Mouse (Mus musculus) gastrocnemius, adult 2 months (tissue): Measurements from ENCODE around the gene Prok1. TPM values are rescaled to one million over a fixed set of nuclear protein-coding genes. Genes with fewer than 3 reads are reported as not detected.

Source experiments
- DNase-seq: peaks from one replicate; pipeline ENCODE4 v3.0.0; 2022
- H3K27ac ChIP-seq: fragments of 200-600 bp; 2 replicates; pipeline ENCODE4 v1.8.1; 2022; ENCODE audit warnings: mild to moderate bottlenecking
- H3K4me3 ChIP-seq: fragments of 200-600 bp; 2 replicates; pipeline ENCODE4 v1.8.1; 2022; ENCODE audit warnings: mild to moderate bottlenecking, moderate library complexity
- CTCF ChIP-seq: fragments of 200-600 bp; IDR thresholded peaks from 2 replicates; pipeline ENCODE4 v1.8.1; 2022; ENCODE audit warnings: antibody characterized with exemption, mild to moderate bottlenecking, moderate library complexity
- intact Hi-C: fragments of 180-260 bp; cut with DNase I; formaldehyde crosslinking; loops from one replicate; pipeline ENCODE4 v1.15.1; 2025
- total RNA-seq, 2 experiments: library from RNA; stranded (reverse); gene quantifications; 2 replicates each; pipeline ENCODE4 v1.2.3; 2021

The Prok1 gene
- total RNA-seq, 2 experiments from 2014 or later = not detected

- no peak for TF ChIP-seq CTCF
- intact Hi-C loops = no loop called here
- Histone ChIP-seq H3K4me3 (no peak overlapping the region), H3K27ac (no peak overlapping the region)
- DNase-seq = no peak
These were observed 34.3 kb downstream of the Prok1 start for GRCm38 (mm10) chr3:107205170-107205569.

DNA sequence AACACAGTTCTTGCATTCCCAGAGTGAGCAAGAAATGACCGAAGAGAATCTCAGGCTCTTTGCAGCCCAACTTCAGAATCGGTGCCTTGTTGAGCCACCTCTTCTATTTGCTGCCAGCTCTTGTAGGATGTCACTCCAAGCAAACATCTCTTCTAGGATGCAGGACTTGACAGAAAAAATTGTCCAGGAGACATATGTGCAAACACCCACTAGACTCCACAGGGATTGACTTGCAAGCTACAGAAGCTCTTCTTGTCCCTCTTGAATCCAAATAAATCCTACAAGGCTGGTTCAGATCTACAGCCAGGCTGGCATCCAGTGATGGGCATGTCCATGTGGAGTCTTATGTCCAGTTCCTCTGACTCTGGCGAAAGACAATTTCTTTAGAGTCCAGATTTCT lies 35.1 kb downstream of the Prok1 start:
- no peak for DNase-seq
- Histone ChIP-seq H3K4me3 (no peak overlapping the region), H3K27ac (no peak overlapping the region)
- TF ChIP-seq CTCF = no peak
- intact Hi-C loops = no loop called here

DNA sequence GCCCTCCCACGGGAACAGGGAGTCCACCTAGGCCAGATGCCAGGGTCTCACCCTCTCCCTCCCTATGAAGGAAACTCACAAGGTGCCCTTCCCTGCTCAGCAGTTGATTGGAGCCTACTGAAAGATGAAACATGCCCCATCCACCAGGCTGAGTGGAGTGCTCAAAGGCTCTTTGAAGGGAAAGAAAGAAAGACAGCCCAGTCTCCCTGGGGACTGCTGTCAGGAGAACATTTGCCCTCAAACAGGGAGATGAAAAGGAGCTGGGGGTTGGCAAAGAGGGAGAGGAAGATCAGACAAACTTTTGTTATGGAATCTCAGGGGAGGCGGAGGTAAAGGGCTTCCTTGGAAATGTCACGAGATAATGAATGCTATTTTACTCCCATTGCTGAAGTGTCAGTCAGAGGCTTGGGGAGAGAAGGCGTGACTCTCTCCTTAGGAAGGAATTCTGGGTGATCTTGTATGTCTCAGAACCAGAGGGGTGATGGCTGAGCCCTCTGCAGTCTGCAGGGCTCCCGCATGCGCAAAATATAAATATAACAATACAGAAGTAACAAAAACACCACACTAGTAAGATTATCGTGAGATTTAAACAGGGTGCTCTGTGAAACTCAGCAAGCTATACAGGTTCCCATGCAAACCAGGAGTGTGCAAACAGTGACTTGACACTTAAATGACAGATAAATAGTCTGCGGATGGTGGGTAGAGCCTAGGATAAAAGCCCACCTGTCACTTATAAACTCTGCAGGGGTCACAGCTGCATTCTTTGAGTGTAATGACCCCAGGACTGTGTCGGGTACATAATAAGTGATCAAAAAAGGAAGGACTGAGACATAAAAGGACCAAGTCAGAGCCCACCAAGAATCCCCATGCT lies 38.0 kb downstream of the Prok1 start:
- no peak overlapping the region for H3K4me3 ChIP-seq
- H3K27ac ChIP-seq = no peak overlapping the region
- no peak for TF ChIP-seq CTCF
- DNase-seq = no peak
- intact Hi-C loops = no loop called here

DNA sequence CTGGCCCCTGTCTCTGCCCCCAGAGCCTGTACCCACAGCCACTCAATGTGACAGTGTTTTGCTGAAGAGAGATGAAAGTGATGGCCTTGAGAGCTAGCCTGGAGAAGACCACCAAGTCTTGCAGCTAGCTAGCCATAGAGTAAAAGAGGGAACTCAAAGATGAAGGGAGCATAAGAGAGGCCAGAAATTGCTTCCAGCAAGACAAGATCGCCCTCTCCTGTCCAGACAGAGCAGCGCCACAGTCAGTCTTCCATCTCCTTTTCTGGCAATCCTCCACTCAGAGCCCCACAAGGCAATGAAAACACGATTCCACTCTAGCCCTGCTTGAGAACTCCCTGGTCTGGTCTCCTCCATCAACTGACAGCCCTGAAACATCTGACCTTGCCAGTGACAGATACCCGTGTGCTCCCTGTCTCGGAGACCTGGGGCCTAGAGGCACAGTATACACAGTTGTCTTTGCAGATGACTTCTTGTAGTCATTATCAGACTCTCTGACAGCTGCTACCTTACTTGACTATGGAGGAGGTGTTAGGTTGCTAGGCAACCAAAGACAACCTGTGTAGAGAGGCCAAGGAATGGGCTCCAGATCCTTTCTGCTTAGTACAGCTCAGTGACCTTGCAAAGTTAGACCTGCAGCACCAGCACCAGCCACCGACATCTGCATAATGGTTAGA lies 51.1 kb downstream of the Prok1 start:
- intact Hi-C loops = loop anchor here (1.0 kb wide), 1 partner anchor 94 kb away; no protein-coding TSS in a partner anchor
- DNase-seq = peak; percentile 35
- TF ChIP-seq CTCF = peak; percentile 76
- Histone ChIP-seq H3K27ac (no peak overlapping the region), H3K4me3 (no peak overlapping the region)

- intact Hi-C loops = no loop called here
- H3K4me3 ChIP-seq = no peak overlapping the region
- DNase-seq = no peak
- H3K27ac ChIP-seq = no peak overlapping the region
- TF ChIP-seq CTCF = no peak
These were observed 52.5 kb downstream of the Prok1 start for GRCm38 (mm10) chr3:107187022-107187421.

DNA sequence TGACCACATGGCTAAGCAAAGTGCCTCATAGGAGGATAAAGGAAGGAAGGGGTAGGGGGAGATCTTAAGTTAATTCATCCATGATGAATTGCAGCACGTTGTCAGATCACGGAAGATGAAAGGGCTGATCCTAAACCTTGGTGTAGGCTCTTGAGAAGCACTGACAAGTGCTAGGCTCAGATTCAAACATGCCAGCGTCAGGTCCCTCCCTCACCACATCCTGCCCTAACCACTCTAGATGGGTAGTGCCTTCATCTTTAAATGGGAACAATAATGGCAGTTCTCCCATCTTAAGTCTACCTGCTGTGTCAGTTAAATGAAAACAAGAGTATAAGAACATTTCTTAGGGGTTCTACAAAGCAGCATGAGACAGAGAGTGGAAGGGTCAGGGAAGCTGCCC lies 53.9 kb downstream of the Prok1 start:
- TF ChIP-seq CTCF = no peak
- DNase-seq = no peak
- intact Hi-C loops = no loop called here
- Histone ChIP-seq H3K4me3 (no peak overlapping the region), H3K27ac (no peak overlapping the region)

- peak; percentile 26 for DNase-seq
- no peak for TF ChIP-seq CTCF
- intact Hi-C loops = no loop called here
- no peak overlapping the region for H3K4me3 ChIP-seq
- peak overlapping the region; percentile 31; the same call in 1 of the 2 replicates for H3K27ac ChIP-seq
These were observed 56.3 kb downstream of the Prok1 start for GRCm38 (mm10) chr3:107183178-107183577.

Other genes with a start within 250 kb of the Prok1 start
- gene Kcna3, start 203.5 kb downstream of the Prok1 start, total RNA-seq = not detected
- 1 to 10 TPM in 1 of 2 experiments, under 1 TPM in 1; 0.73 to 1.2 TPM for gene Kcna2, start 138.6 kb downstream of the Prok1 start, total RNA-seq
- gene Kcna10, start 56.7 kb downstream of the Prok1 start, total RNA-seq = under 1 TPM in 1 of 2 experiments, not detected in 1; 0.11 TPM
- not detected for gene Cym, start 18.0 kb downstream of the Prok1 start, total RNA-seq
- gene A630076J17Rik, start 9.1 kb downstream of the Prok1 start, total RNA-seq = not detected
- gene Lamtor5, start 39.2 kb upstream of the Prok1 start, total RNA-seq = 10 to 100 TPM; 57.8 to 64.8 TPM
- gene Slc16a4, start 51.5 kb upstream of the Prok1 start, total RNA-seq = under 1 TPM in 1 of 2 experiments, not detected in 1; 0.17 TPM
- 10 to 100 TPM; 22.3 TPM for gene Rbm15, start 94.0 kb upstream of the Prok1 start, total RNA-seq
- gene Kcnc4, start 219.8 kb upstream of the Prok1 start, total RNA-seq = 10 to 100 TPM; 51.9 to 72.3 TPM